Mouse (Mus musculus) left cerebral cortex, adult 18-20 months (tissue): ENCODE data around the gene Akap13. TPM values are rescaled to one million over a fixed set of nuclear protein-coding genes. Genes with fewer than 3 reads are reported as not detected.

Source experiments
- DNase-seq, 2 experiments: peaks; one replicate each; pipeline ENCODE4 v3.0.0; 2021 to 2022; ENCODE audit warnings: low spot score in 2 of 2, mixed read lengths in 1 of 2
- total RNA-seq, 2 experiments: library from RNA; stranded (reverse); gene quantifications; 2 replicates each; pipeline ENCODE4 v1.2.3; 2021

Gene Akap13
- total RNA-seq, 2 experiments from 2014 or later = 22.2 to 23.5 TPM

DNA sequence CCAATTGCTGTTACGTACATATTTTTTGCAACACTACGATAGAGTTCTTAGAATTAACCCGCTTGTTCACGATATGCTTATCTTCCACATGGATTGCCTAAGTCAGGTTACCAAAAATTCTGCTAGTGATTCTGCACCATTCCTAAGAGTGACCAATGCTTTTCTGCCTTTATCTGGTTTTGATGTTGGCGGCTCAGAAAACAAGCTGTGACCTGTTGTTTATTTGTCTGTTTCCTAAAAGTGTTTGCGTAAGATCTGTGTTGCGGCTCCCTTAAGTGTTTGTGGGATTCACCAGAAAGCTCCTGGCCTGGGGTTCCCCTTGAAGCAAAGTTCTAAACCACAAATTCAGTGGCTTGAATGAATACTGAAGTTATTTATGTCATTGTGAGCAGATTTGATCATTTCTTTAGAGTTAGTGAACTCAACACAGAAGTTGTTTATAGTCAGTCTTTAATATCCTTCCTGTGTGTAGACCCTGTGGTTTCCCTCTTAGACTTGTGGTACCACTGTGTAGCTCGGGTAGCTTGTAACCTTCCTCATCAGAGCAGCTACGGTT lies 201.0 kb downstream of the Akap13 start:
- no peak for DNase-seq

GRCm38 (mm10) chr7:75656896-75657295 lies 201.6 kb downstream of the Akap13 start:
- no peak for DNase-seq

GRCm38 (mm10) chr7:75664455-75664854 lies 209.1 kb downstream of the Akap13 start:
- DNase-seq = no peak

GRCm38 (mm10) chr7:75666982-75667381 lies 211.6 kb downstream of the Akap13 start:
- no peak for DNase-seq

- no peak for DNase-seq
Measured at GRCm38 (mm10) chr7:75667531-75667930, 212.2 kb downstream of the Akap13 start.

DNA sequence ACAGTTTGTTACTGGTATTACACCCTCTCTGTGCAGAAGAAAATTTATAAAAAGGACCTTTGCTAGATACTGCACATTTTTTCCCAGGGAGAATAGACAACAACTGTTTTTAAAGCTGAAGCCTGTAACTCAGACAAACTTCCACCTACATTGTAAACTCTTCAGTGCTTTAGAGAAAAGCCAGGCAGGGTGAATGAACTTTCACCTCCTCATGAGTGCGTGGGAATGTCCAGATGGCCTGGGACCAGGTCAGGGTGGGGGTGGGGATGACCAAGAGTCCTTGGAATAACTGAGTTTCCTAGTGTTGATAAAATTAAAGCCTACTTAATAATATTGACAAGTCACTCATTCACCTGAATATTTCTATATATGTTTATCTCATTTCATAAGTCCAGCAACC lies 213.1 kb downstream of the Akap13 start:
- no peak for DNase-seq

GRCm38 (mm10) chr7:75669416-75669815 lies 214.1 kb downstream of the Akap13 start:
- no peak for DNase-seq

- DNase-seq = no peak
Measured at GRCm38 (mm10) chr7:75679631-75680030, 224.3 kb downstream of the Akap13 start.

DNA sequence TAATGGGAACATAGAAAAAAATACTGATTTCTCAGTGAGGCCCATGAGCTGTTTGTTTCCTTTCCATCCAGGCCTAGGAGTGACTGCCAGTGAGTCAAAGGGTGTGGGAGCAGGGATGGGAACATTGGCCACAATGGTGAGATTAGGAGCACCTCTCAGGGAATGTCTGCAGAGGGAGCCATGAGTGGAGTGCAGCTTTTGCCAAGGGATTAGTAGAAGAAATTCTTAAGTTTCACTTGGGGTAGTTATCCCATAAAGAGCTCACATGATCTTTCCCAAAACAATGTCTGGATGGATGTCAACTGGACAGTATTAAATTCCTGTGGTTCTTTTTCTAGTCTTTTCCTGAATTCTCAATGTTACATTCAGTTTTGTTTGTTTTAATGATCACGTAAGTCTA lies 227.6 kb downstream of the Akap13 start:
- DNase-seq = no peak

- DNase-seq = no peak
Measured at GRCm38 (mm10) chr7:75683410-75683809, 228.1 kb downstream of the Akap13 start.

DNA sequence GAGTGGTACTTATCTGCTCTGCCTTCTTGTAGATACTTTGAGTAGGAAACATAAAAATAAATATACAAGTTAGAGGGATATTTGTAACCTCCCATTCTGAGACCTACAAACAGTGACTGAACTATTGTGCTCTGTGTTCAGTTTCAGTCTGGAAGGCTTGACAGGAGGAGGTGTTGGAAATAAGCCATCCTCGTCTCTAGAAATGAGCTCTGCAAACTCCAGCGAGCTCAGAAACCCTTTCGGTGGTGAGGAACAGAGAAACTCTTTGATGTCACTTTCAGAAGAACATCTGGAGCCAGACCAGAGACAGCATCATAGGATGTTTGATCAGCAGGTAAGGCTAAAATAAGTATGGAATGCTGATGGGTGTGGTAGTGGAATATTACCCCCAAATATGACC lies 229.6 kb downstream of the Akap13 start:
- DNase-seq = no peak

- DNase-seq = no peak
Measured at GRCm38 (mm10) chr7:75686046-75686826, 230.9 kb downstream of the Akap13 start.

DNA sequence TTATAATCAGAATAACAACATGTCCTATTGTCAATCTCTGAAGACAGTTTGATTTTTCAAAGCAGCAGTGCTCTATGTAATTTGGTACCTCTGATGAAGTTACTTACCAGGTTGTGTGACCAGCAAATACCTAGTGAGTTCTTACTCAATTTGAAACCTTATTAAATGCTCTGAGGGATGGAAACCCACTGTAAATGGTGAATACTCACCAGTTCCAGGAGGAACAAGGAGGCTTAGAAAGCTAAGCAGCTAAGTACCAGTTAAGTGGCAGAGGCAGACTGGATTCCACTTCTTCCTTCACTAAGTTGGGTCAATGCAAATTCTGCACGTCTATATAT lies 231.5 kb downstream of the Akap13 start:
- DNase-seq = no peak

- no peak for DNase-seq
Measured at GRCm38 (mm10) chr7:75688144-75688543, 232.8 kb downstream of the Akap13 start.

GRCm38 (mm10) chr7:75694777-75695176 lies 239.4 kb downstream of the Akap13 start:
- no peak for DNase-seq

DNA sequence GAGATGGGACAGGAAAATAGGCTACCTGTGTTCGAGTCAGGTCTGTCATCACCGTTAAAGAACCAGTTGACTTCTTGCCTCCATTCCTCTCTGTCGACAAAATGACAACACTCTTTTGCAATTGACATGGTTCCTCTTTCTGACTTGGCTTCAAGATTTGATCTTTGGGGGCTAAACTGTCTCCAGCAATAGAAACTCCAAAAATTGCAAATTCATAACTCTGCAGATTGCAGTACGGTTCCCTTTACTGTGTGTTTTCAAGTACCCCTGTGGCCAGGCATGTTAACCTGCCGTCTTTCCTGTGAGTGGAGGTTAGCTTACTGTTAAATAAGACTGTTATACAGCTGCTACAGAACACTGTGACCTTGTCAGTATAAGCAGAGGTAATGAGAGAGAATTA lies 244.5 kb downstream of the Akap13 start:
- DNase-seq = no peak

DNA sequence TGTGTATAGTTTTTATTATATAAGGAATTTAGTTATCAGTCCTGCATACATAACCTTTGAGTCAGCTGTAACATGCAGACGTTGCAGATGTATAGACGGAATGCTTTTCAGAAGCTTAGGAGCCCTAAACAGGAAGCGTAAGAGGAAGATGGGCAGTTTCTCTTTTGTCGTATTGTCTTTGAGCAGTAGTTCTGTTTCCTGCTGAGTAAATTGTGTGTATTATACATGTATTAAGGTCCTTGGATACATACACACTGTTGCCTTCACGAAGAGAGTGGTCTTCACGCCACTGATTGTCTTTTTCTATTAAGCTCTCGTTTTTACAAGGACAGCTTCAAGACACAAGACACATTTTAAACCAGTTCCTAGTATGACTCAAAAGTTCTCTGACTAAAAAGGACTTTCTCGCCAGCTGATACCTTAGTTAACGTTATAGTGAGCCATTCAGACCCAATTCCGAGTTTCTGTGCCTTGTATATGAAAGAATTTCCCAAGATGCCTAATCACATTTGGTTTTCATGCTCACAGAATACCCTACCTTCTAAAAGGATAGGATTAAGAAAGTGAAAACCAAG lies 245.5 kb downstream of the Akap13 start:
- DNase-seq = no peak

DNA sequence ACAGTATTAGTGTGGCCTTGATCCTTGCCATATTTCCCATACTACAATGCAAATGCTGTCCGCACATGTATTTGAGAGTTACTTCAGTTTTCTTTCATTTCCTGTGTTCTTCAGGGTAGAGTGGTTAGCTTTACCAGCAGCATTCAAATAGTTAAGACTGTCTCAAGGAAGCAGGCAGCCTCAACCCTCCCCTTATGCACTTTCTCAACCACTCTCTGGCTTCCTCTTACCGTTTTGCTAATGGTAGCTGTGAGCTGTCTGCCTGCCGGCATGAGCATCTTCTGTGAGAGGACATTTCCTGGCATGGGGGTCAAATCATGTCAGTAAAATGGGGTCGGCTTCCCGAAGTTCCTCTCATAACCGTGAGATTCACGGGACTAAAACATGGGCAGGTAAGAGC lies 246.4 kb downstream of the Akap13 start:
- DNase-seq = no peak

GRCm38 (mm10) chr7:75702368-75702767 lies 247.0 kb downstream of the Akap13 start:
- no peak for DNase-seq

DNA sequence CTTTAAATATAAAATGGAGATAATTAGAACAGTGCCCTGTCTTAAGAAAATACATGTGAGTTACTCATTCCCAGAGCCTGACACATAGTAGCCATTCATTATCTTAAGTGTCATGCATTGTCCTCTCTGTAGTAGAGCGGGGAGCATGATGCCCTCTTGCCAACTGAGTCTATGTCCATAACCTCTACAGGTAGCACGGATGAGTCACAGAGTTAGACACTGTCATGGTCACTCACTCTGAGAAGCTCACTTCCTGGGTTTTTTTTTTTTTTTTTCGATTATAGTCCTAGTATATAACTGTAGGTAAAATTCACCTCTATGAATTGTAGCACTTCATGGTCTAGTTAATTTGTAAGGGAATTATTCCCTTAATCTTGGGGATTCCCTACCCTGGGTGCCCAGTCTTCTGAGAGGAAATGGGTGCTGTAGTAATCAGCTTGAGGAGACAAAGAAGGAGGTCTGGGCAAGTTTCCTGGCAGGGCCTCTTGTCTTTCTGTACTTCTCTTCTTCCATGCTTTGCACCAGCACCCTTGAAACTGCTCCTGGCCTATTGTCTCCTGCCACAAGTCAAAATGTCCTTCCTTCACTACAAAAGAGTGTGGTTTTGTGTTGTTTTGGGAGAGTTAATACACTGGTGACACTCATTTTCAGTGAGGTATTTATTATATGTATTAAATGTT lies 247.8 kb downstream of the Akap13 start:
- DNase-seq = no peak

- DNase-seq = no peak
Measured at GRCm38 (mm10) chr7:75704862-75705261, 249.5 kb downstream of the Akap13 start.

GRCm38 (mm10) chr7:75709936-75710335 lies 254.6 kb downstream of the Akap13 start:
- no peak for DNase-seq
